In the genomic region with DNA sequence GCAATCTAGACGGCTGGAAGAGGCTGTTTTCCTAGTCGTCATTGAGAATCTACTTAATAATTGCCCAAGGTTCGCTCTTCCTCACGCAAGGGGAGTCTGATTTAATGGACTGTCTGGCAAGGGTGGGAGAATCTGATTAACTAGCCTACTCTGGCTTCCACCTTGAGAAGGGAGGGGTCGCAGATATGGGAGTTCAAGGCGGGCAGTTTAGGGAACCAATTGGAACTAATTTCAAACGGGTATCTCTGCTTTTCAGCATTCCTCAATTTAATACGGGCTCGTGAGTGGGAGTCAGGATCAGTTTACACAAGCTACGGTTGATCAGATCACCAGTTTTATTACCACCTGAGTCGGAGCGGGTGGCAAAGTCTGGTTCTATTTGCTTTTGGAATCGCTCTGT, we compare ENCODE assay signal across 8 mouse cellular contexts. TPM values are rescaled to one million over a fixed set of nuclear protein-coding genes. Genes with fewer than 3 reads are reported as not detected.
DNase-seq lines count a peak whose midpoint lies in the region; ATAC-seq and TF ChIP-seq lines count a peak whose summit lies in the region.

No protein-coding gene starts in this region.

- no peak for DNase-seq in forebrain, postnatal 0 days
- no peak for DNase-seq in lung, postnatal 4 days
- DNase-seq in urinary bladder, postnatal 10 days (ENCODE audit: low spot score), result no peak

- no peak overlapping the region for H3K9ac ChIP-seq in forebrain, embryonic 12.5 days
- no peak overlapping the region for H3K9ac ChIP-seq in forebrain, postnatal 0 days
- H3K9ac ChIP-seq in lung, embryonic 15.5 days, result no peak overlapping the region
- no peak overlapping the region for H3K9ac ChIP-seq in intestine, embryonic 15.5 days
- H3K9ac ChIP-seq in neural tube, embryonic 13.5 days, result peak overlapping the region; percentile 4; the same call in 1 of the 2 replicates

- no peaks in the 10 kb centered on the region for H3K36me3 ChIP-seq in forebrain, embryonic 12.5 days (replicated peaks)
- no peaks in the 10 kb centered on the region for H3K36me3 ChIP-seq in forebrain, postnatal 0 days (ENCODE audit: insufficient read depth)
- H3K36me3 ChIP-seq in lung, embryonic 15.5 days, result no peaks in the 10 kb centered on the region
- no peaks in the 10 kb centered on the region for H3K36me3 ChIP-seq in intestine, embryonic 15.5 days
- H3K36me3 ChIP-seq in neural tube, embryonic 13.5 days, result no peaks in the 10 kb centered on the region

- H3K4me1 ChIP-seq in forebrain, embryonic 12.5 days, result peaks cover 10% of the 10 kb centered on the region; the same call in 1 of the 2 replicates
- no peaks in the 10 kb centered on the region for H3K4me1 ChIP-seq in forebrain, postnatal 0 days (ENCODE audit: insufficient read depth)
- H3K4me1 ChIP-seq in lung, embryonic 15.5 days, result peaks cover 17% of the 10 kb centered on the region
- 0 out of 2 replicates have a peak, but pooled peaks cover 6% of the 10 kb centered on the region for H3K4me1 ChIP-seq in intestine, embryonic 15.5 days (replicated peaks)
- H3K4me1 ChIP-seq in neural tube, embryonic 13.5 days (replicated peaks), result peaks cover 16% of the 10 kb centered on the region

- TF ChIP-seq CTCF in forebrain, postnatal 0 days (IDR thresholded peaks at IDR 0.05; ENCODE audit: low read depth), result no peak

- H3K27ac ChIP-seq in forebrain, embryonic 12.5 days, result no peak overlapping the region
- H3K27ac ChIP-seq in forebrain, postnatal 0 days (ENCODE audit: low read depth, low read length), result no peak overlapping the region
- H3K27ac ChIP-seq in lung, embryonic 15.5 days, result no peak overlapping the region
- H3K27ac ChIP-seq in intestine, embryonic 15.5 days, result no peak overlapping the region
- no peak overlapping the region for H3K27ac ChIP-seq in neural tube, embryonic 13.5 days (replicated peaks)

- H3K4me2 ChIP-seq in forebrain, embryonic 12.5 days, result peak overlapping the region; percentile 13; the same call in 1 of the 2 replicates
- no peak overlapping the region for H3K4me2 ChIP-seq in forebrain, postnatal 0 days (ENCODE audit: low read depth)
- H3K4me2 ChIP-seq in lung, embryonic 15.5 days, result peak overlapping the region; percentile 49
- H3K4me2 ChIP-seq in intestine, embryonic 15.5 days (replicated peaks), result peak overlapping the region; percentile 56
- H3K4me2 ChIP-seq in neural tube, embryonic 13.5 days, result peak overlapping the region; percentile 20

- no peaks in the 10 kb centered on the region for H3K9me3 ChIP-seq in forebrain, embryonic 12.5 days
- no peaks in the 10 kb centered on the region; the same call in 1 of the 2 replicates for H3K9me3 ChIP-seq in forebrain, postnatal 0 days (ENCODE audit: low read length)
- H3K9me3 ChIP-seq in lung, embryonic 15.5 days, result no peaks in the 10 kb centered on the region
- no peaks in the 10 kb centered on the region for H3K9me3 ChIP-seq in intestine, embryonic 15.5 days
- no peaks in the 10 kb centered on the region for H3K9me3 ChIP-seq in neural tube, embryonic 13.5 days

- peaks cover 43% of the 10 kb centered on the region for H3K27me3 ChIP-seq in forebrain, embryonic 12.5 days
- peaks cover 19% of the 10 kb centered on the region for H3K27me3 ChIP-seq in forebrain, postnatal 0 days (ENCODE audit: insufficient read depth, low read length)
- peaks cover 30% of the 10 kb centered on the region; the same call in 1 of the 2 replicates for H3K27me3 ChIP-seq in lung, embryonic 15.5 days
- 0 out of 2 replicates have a peak, but pooled peaks cover 4% of the 10 kb centered on the region for H3K27me3 ChIP-seq in intestine, embryonic 15.5 days (replicated peaks)
- peaks cover 39% of the 10 kb centered on the region for H3K27me3 ChIP-seq in neural tube, embryonic 13.5 days

- 5% methylated on average over 13 of the region's 13 CpGs for WGBS in forebrain, embryonic 12.5 days
- WGBS in forebrain, postnatal 0 days, result 4% methylated on average over 13 of the region's 13 CpGs
- WGBS in lung, embryonic 15.5 days, result 1% methylated on average over 13 of the region's 13 CpGs
- 1% methylated on average over 13 of the region's 13 CpGs for WGBS in intestine, embryonic 15.5 days
- under 1% methylated on average over 13 of the region's 13 CpGs for WGBS in neural tube, embryonic 13.5 days

- no peak for ATAC-seq in forebrain, embryonic 12.5 days (ENCODE audit: low FRiP score)
- no peak for ATAC-seq in forebrain, postnatal 0 days
- no peak for ATAC-seq in lung, embryonic 15.5 days (ENCODE audit: borderline replicate concordance, extremely low read depth, low FRiP score, low TSS enrichment)
- 0 out of 2 replicates have a peak, but pooled peaks have one; percentile 22 for ATAC-seq in intestine, embryonic 15.5 days
- ATAC-seq in neural tube, embryonic 13.5 days (ENCODE audit: low read depth), result no peak
- no peak for ATAC-seq in cerebellum, adult (ENCODE audit: insufficient number of reproducible peaks, low FRiP score, low TSS enrichment)

- H3K4me3 ChIP-seq in forebrain, embryonic 12.5 days (replicated peaks), result peak overlapping the region; percentile 4; the same call in 1 of the 2 replicates
- no peak overlapping the region for H3K4me3 ChIP-seq in forebrain, postnatal 0 days (ENCODE audit: low read depth, low read length)
- H3K4me3 ChIP-seq in lung, embryonic 15.5 days, result peak overlapping the region; percentile 12
- peak overlapping the region; percentile 13 for H3K4me3 ChIP-seq in intestine, embryonic 15.5 days (replicated peaks)
- no peak overlapping the region; the same call in 1 of the 2 replicates for H3K4me3 ChIP-seq in neural tube, embryonic 13.5 days

RNA-seq across cellular contexts. Expression of a gene that starts 14.3 kb away (rescaled TPM):
- 157 and 165 TPM in 2 replicates for polyA plus RNA-seq in forebrain, embryonic 12.5 days (2016; fragmentation: Nextera tagmentation; extraction: Ambion mirVana)
- total RNA-seq in forebrain, postnatal 0 days (2014; rRNA removed), result 124 and 141 TPM in 2 replicates
- 82.9 and 86.0 TPM in 2 replicates for polyA plus RNA-seq in forebrain, postnatal 0 days (2015; fragmentation: Nextera tagmentation; extraction: Ambion mirVana)
- polyA plus RNA-seq in lung, embryonic 15.5 days (2015; fragmentation: Nextera tagmentation; extraction: Ambion mirVana), result 100 and 114 TPM in 2 replicates
- polyA plus RNA-seq in intestine, embryonic 15.5 days (2015; fragmentation: Nextera tagmentation; extraction: Ambion mirVana), result 62.5 and 68.2 TPM in 2 replicates
- 93.9 and 102 TPM in 2 replicates for polyA plus RNA-seq in neural tube, embryonic 13.5 days (2015; fragmentation: Nextera tagmentation; extraction: Ambion mirVana)

Comparison
In these comparisons a context has a peak if more than half of its experiments do, and no peak if none do; other contexts are left out.
1. H3K4me3 ChIP-seq: peak in forebrain, embryonic 12.5 days (single experiment), lung, embryonic 15.5 days (single experiment) and intestine, embryonic 15.5 days (single experiment); none in forebrain, postnatal 0 days (single experiment) and neural tube, embryonic 13.5 days (single experiment).